Mouse (Mus musculus): ENCODE data around the gene Ceacam15.

GRCm38 (mm10) chr7:16675605-16676004, at the start of gene Ceacam15:
- TF ChIP-seq CTCF (IDR thresholded peaks at IDR 0.05; ENCODE audit: insufficient read depth, low read length) (no peak), POLR2A (IDR thresholded peaks at IDR 0.05; ENCODE audit: borderline replicate concordance, extremely low read depth, low read depth, low read length) (no peak)

Measured in lung, adult 2 months (tissue).